1 mouse cellular context compared by ENCODE assay signal in genomic region chr17:45575123-45575897, GRCm38 (mm10).
TF ChIP-seq lines count a peak whose summit lies in the region.

No protein-coding gene starts in this region.

TF ChIP-seq in CH12.LX, 34 proteins besides CTCF, POLR2A, EP300 and RAD21 (continued from another document):
- TF ChIP-seq ZNF384 (IDR thresholded peaks at IDR 0.05; ENCODE audit: low read depth, low read length) (no peak), MAFK (IDR thresholded peaks at IDR 0.05; ENCODE audit: insufficient replicate concordance, low read length) (no peak), MAX (IDR thresholded peaks at IDR 0.05; ENCODE audit: low read length) (no peak), CHD1 (IDR thresholded peaks at IDR 0.05; ENCODE audit: low read depth, low read length) (no peak), USF2 (conservative IDR thresholded peaks at IDR 0.05; ENCODE audit: low read depth, low read length) (no peak), MAZ (IDR thresholded peaks at IDR 0.05; ENCODE audit: low read depth, low read length) (no peak), JUND (conservative IDR thresholded peaks at IDR 0.05; ENCODE audit: low read depth, low read length) (no peak), GABPA (IDR thresholded peaks at IDR 0.05; ENCODE audit: insufficient replicate concordance, low read depth, low read length) (no peak), MXI1 (IDR thresholded peaks at IDR 0.05; ENCODE audit: low read depth, low read length) (no peak), CHD2 (IDR thresholded peaks at IDR 0.05; ENCODE audit: low read length) (no peak), BHLHE40 (IDR thresholded peaks at IDR 0.05; ENCODE audit: low read depth, low read length) (no peak)
TF ChIP-seq in CH12.LX: peak in this region for 0.
